Mouse (Mus musculus) c-Kit-negative CD71-positive TER-119-positive erythroid progenitor cells, embryonic 14.5 days (primary cell): ENCODE data around the gene Zfp617.
"Not testable (repeated sequence)": the region's sequence is repeated elsewhere in the genome, so short reads cannot be mapped to it uniquely, and the experiment has no call there.

Experiments used
- DNase-seq: peaks from one replicate; pipeline ENCODE4 v3.0.0-alpha.2; 2013; ENCODE audit warnings: low read depth, low spot score

Gene Zfp617

GRCm38 (mm10) chr8:71908309-71909261, at the start of gene Zfp617, which contains the start of gene Zfp882:
Gene Zfp617, plus strand, starts transcription at chr8:71908635.
Gene Zfp882, plus strand, starts transcription at chr8:71908608.
- peak; percentile 59 for DNase-seq

- DNase-seq = not testable (repeated sequence)
Measured at GRCm38 (mm10) chr8:71861551-71861950, 46.9 kb upstream of the Zfp617 start.

- DNase-seq = not testable (repeated sequence)
Measured at GRCm38 (mm10) chr8:71862038-71862437, 46.4 kb upstream of the Zfp617 start.

GRCm38 (mm10) chr8:71881618-71882274, 26.7 kb upstream of the Zfp617 start, which contains the start of gene Zfp709:
Gene Zfp709, plus strand, starts transcription at chr8:71882019.
- DNase-seq = peak; percentile 24

GRCm38 (mm10) chr8:71900666-71901065, 7.8 kb upstream of the Zfp617 start:
- not testable (repeated sequence) for DNase-seq

- DNase-seq = not testable (repeated sequence)
Measured at GRCm38 (mm10) chr8:71903084-71903483, 5.4 kb upstream of the Zfp617 start.

GRCm38 (mm10) chr8:71906809-71907208, 1.6 kb upstream of the Zfp617 start:
- DNase-seq = no peak

GRCm38 (mm10) chr8:71907798-71908257, 607 bp upstream of the Zfp617 start:
- DNase-seq = no peak

- no peak for DNase-seq
Measured at GRCm38 (mm10) chr8:71912286-71912685, 3.9 kb downstream of the Zfp617 start.

- peak; percentile 87 for DNase-seq
Measured at GRCm38 (mm10) chr8:71922567-71923401, 14.3 kb downstream of the Zfp617 start.

GRCm38 (mm10) chr8:71925791-71926190, 17.4 kb downstream of the Zfp617 start:
- DNase-seq = no peak

GRCm38 (mm10) chr8:71926551-71926950, 18.1 kb downstream of the Zfp617 start:
- DNase-seq = no peak

- no peak for DNase-seq
Measured at GRCm38 (mm10) chr8:71927779-71928178, 19.3 kb downstream of the Zfp617 start.

GRCm38 (mm10) chr8:71938037-71938436, 29.6 kb downstream of the Zfp617 start:
- not testable (repeated sequence) for DNase-seq

GRCm38 (mm10) chr8:71940293-71941208, 32.1 kb downstream of the Zfp617 start:
- no peak for DNase-seq

GRCm38 (mm10) chr8:71941776-71942175, 33.3 kb downstream of the Zfp617 start:
- no peak for DNase-seq

- DNase-seq = no peak
Measured at GRCm38 (mm10) chr8:71948624-71949023, 40.2 kb downstream of the Zfp617 start.

GRCm38 (mm10) chr8:71950482-71951221, 42.2 kb downstream of the Zfp617 start, which contains the start of gene Zfp961:
Gene Zfp961, plus strand, starts transcription at chr8:71951038.
- peak; percentile 100 for DNase-seq

GRCm38 (mm10) chr8:71951436-71952161, 43.2 kb downstream of the Zfp617 start:
- DNase-seq = no peak
